Mouse (Mus musculus) macrophage (primary cell): ENCODE measurements around the gene Gm49388. TPM values are rescaled to one million over a fixed set of nuclear protein-coding genes. Genes with fewer than 3 reads are reported as not detected.

Source experiments
- H3K27ac ChIP-seq: fragments of 350-480 bp; formaldehyde crosslinking; 2 replicates; pipeline ENCODE4 v1.9.0; 2021
- H3K36me3 ChIP-seq: fragments of 350-480 bp; formaldehyde crosslinking; 2 replicates; pipeline ENCODE4 v1.9.0; 2021; ENCODE audit errors: inconsistent target
- H3K4me3 ChIP-seq: fragments of 350-480 bp; formaldehyde crosslinking; 2 replicates; pipeline ENCODE4 v1.9.0; 2021; ENCODE audit errors: inconsistent target
- H3K79me2 ChIP-seq: fragments of 350-480 bp; formaldehyde crosslinking; 2 replicates; pipeline ENCODE4 v1.9.0; 2021; ENCODE audit errors: inconsistent target
- WGBS: methylation state at CpG from one replicate; pipeline ENCODE4 v1.1.7; 2026; ENCODE audit warnings: inconsistent platforms; ENCODE audit not compliant: missing documents; 5-methylcytosine and 5-hydroxymethylcytosine counted together
- polyA plus RNA-seq: library from polyadenylated mRNA; stranded (reverse); fragments of 250-400 nt; gene quantifications from 3 replicates; pipeline ENCODE4 v1.2.4, GENCODE M21; 2018; ENCODE audit warnings: inconsistent platforms
- total RNA-seq, 78 experiments: library from RNA; depleted of rRNA; stranded (reverse); fragments of 250-400 nt; gene quantifications; 1 replicate in 9 of 78; 2 replicates in 24 of 78; 3 replicates in 43 of 78; 4 replicates in 2 of 78; pipeline ENCODE4 v1.2.4; 2018; ENCODE audit warnings: inconsistent platforms in 56 of 78

Gene Gm49388
- total RNA-seq (2018; cell fraction: chromatin; rRNA removed) = 10 to 100 TPM in 1 of 26 experiments, 1 to 10 TPM in 9, under 1 TPM in 4, not detected in 12; 0.47 to 11.1 (median 2.4) TPM
- 1 to 10 TPM in 24 of 26 experiments, under 1 TPM in 1, not detected in 1; 0.71 to 5.1 (median 2.8) TPM for total RNA-seq (2018; cell fraction: cytosol; rRNA removed)
- total RNA-seq (2018; cell fraction: nucleus; rRNA removed) = 1 to 10 TPM in 11 of 26 experiments, under 1 TPM in 1, not detected in 14; 0.84 to 8.0 (median 2.8) TPM
- polyA plus RNA-seq = 0.49 to 3.2 TPM (median 0.57 TPM) in 3 replicates

DNA sequence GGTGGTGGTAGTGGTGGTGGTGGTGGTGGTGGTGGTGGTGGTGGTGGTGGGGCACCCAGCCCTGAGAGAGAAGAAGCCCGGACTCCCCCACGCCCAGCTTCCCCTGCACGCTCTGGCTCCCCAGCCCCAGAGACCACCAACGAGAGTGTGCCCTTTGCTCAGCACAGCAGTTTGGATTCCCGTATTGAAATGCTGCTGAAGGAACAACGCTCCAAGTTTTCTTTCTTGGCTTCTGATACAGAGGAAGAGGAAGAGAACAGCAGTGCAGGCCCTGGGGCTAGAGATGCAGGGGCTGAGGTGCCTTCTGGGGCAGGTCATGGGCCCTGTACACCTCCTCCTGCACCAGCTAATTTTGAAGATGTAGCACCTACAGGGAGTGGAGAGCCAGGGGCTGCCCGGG, at the start of gene Gm49388:
Gm49388 (plus strand) TSS at position 301 of the 400 bp plus-strand sequence.
- H3K27ac ChIP-seq = no peak within 1 kb of the TSS
- 90% methylated on average over 7 of the region's 7 CpGs for WGBS
- H3K79me2 ChIP-seq = no peaks in the 10 kb centered on the region; the same call in 1 of the 2 replicates
- H3K36me3 ChIP-seq = peaks cover 93% of the 10 kb centered on the region
- H3K4me3 ChIP-seq = no peak within 1 kb of the TSS

DNA sequence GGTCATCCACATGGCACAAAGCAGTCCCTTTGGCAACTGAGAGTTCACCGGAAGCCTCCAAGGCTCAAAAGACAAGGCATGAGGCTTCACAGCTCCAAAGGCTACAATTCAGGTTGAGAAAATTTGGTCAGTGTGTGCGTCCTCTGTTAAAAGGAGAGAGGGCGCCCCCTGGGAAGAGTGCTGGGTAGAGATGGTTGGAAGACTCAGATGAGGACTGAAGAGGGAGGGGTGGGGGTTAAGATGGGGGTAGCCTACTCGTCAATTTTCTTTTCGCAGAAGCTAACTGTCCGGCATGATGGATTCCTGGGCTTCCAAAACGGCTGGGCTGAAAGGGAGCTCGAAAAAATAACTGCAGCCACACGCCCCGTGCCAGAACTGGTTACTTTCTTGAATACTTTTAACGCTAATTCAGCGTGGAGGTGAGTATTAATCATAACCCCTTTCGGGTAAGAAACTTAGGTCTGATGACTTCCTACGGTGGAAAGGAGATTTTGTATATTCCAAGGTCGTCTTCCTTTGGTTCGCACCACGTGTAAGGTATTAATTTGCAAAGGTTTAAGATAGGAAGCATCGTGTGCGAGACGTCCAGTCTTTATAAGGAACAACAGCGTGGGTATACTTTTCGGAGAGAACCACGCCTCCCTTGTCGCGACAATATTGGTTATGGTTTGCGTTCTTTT, 40.9 kb upstream of the Gm49388 start, which contains the start of gene Fbxl19:
Fbxl19 (plus strand) TSS at position 178 of the 680 bp plus-strand sequence.
- WGBS = 1% methylated on average over 23 of the region's 26 CpGs
- Histone ChIP-seq H3K36me3 (no peaks in the 10 kb centered on the region), H3K27ac (peak within 1 kb of the TSS; percentile 77), H3K4me3 (peak within 1 kb of the TSS; percentile 77), H3K79me2 (no peaks in the 10 kb centered on the region)

DNA sequence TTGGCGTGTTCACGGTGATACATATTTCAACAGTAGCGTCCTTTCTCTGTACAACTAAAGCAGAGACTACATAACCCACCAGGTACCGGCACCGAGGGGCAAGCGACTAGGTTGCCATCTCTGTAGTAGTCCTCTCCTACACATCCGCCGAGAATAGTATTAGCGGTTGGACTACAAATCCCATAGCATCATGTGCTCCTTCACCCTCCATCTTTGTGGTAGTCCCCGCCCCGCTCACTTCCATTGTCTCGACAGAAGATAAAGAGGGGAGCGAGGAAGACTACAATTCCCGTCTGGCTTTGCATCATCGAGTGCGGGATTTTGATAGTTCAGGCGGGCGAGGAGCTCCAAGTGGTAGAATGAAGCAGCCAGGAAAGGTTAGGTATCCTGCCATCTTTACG, 40.2 kb upstream of the Gm49388 start:
- Histone ChIP-seq H3K27ac (peak overlapping the region; percentile 77), H3K79me2 (no peaks in the 10 kb centered on the region), H3K4me3 (peak overlapping the region; percentile 77), H3K36me3 (peaks cover 6% of the 10 kb centered on the region; the same call in 1 of the 2 replicates)
- WGBS = 0% methylated on average over 19 of the region's 19 CpGs

DNA sequence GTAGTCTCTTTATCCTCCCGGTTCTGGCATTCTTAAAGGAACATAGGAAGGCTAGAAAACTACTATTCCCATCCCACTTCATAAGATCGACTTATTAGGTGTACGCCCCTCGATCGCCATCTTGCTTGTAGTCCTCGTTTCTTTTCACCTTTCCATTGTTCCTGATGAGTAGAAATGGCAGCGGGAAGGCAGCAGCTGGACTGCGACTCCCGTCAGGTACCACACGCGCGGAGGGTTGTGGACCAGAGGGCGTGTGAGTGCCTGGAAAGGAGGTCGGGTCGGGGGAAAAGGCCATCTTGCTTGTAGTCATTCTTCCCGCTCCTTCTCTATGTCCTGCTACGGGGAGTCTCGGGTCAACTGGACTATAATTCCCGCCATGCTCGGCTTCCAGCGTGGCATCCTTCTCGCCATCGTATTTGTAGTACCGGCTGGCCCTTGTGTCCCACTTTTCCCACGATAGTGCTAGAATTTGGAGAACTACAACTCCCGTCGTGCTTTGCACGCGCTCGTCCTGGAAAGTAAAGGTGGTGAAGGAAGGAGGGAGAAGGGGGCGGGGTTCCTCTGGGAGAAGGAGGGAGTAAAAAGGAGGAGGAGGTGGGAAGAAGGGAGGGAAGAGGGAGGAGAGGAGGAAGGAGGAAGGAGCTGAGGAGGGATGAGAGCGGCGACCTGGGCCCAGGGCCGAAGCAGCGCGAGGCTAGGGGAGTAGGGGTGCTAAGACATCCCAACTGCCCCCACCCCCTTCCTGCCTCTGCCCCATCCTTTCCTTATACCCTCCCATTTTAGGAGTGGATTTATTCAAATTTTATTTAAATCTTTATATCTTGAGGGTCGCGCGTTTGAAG, 39.5 kb upstream of the Gm49388 start:
- Histone ChIP-seq H3K27ac (peak overlapping the region; percentile 77), H3K79me2 (no peaks in the 10 kb centered on the region), H3K4me3 (peak overlapping the region; percentile 77), H3K36me3 (peaks cover 12% of the 10 kb centered on the region; the same call in 1 of the 2 replicates)
- under 1% methylated on average over 39 of the region's 39 CpGs for WGBS

DNA sequence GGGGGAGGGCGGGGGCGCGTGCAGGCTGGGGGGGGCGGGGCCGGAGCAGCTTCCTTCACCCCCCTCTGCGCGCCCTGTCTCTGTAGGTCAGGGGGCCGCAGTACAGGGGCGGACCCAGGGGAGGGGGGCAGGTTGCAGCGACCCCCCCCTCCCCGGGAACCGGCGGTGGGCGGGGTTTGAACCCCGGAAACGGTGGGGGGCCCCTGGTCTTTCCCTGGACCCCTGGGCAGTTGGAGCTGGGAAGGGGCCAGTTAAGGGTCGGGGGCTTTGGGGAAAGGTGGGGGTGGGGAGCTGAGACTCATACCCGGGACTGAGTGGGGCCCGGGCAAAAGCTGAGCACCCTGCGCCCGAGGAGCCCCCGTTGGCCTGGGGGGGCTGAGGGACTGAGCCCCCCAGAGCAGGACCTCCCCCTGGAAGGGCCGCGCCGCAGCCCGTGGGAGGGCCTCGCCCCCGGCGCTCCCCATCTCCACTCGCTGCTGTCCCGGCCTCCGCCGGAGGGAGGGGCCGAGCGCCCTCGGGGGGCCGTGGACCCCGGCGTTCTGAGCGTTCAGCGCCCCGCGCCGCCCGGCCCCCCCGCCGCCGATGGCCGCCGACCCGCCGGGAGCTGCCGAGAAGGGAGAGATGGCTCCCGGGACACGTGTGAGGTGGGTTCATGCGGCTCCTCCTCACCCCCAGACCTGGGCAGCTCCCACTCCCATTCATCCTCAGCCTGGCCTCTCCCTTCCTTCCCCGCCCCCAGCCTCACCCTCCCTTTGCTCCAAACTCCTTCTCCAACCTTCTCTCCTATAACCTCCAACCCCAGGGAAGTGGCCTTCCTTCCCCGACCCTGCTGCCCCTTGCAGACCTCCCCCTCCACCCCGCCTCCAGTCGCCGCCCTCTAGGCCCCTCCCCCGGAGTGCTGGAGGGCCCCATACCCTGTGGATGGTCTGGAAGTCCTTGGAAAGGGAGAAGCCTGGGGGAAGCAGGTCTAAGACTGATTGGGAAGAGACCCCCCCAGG, 38.6 kb upstream of the Gm49388 start:
- Histone ChIP-seq H3K79me2 (no peaks in the 10 kb centered on the region), H3K27ac (no peak overlapping the region), H3K36me3 (peaks cover 20% of the 10 kb centered on the region; the same call in 1 of the 2 replicates), H3K4me3 (peak overlapping the region; percentile 77)
- 6% methylated on average over 57 of the region's 62 CpGs for WGBS

DNA sequence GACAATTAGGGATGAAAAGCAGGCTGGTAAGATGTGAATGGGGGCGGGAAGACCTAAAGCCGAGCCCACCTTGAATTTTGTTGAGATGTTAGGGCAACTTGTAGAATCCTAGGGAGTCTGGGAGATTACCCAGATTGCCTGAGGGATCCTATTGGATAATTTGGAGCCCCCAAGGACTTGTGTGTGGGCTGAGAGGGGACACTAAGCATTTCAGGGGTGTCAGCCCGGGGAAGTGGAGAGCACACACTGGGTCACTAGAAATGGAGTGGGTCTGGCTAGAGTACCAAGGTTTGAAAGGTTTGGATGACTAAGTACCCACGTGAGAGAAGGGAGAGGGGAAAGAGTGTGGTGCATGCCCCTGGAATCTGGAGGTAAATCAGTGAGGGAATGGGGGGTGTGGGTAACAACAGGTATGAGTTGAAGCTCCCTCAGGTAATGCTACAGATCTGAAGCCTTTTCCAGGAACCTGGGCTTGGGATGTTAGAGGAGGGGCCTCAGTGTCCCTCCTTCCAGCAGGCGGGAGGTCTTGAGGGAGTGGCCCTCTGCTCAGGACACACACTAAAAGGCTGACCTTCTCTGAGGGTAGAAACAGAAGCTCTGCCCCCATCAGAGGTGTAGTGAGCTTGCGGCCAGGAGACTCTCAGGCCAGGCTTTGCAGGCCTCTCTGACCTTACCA, 37.7 kb upstream of the Gm49388 start:
- peaks cover 21% of the 10 kb centered on the region; the same call in 1 of the 2 replicates for H3K36me3 ChIP-seq
- WGBS = 92% methylated on average over 6 of the region's 6 CpGs
- H3K27ac ChIP-seq = no peak overlapping the region
- H3K79me2 ChIP-seq = no peaks in the 10 kb centered on the region
- no peak overlapping the region for H3K4me3 ChIP-seq

DNA sequence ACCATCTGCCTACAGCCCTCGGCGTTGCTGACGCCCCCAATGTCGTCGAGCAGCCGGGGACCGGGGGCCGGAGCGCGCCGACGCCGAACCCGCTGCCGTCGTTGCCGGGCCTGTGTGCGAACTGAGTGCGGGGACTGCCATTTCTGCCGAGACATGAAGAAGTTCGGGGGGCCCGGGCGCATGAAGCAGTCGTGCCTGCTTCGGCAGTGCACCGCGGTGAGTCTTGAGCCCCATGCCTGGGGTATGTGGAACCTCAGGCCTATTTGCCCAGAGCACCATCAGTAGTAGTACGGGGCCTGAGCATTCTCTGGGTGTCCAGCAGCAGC, 37.2 kb upstream of the Gm49388 start:
- peaks cover 21% of the 10 kb centered on the region; the same call in 1 of the 2 replicates for H3K36me3 ChIP-seq
- H3K27ac ChIP-seq = no peak overlapping the region
- H3K79me2 ChIP-seq = no peaks in the 10 kb centered on the region
- 87% methylated on average over 19 of the region's 28 CpGs for WGBS
- no peak overlapping the region for H3K4me3 ChIP-seq

DNA sequence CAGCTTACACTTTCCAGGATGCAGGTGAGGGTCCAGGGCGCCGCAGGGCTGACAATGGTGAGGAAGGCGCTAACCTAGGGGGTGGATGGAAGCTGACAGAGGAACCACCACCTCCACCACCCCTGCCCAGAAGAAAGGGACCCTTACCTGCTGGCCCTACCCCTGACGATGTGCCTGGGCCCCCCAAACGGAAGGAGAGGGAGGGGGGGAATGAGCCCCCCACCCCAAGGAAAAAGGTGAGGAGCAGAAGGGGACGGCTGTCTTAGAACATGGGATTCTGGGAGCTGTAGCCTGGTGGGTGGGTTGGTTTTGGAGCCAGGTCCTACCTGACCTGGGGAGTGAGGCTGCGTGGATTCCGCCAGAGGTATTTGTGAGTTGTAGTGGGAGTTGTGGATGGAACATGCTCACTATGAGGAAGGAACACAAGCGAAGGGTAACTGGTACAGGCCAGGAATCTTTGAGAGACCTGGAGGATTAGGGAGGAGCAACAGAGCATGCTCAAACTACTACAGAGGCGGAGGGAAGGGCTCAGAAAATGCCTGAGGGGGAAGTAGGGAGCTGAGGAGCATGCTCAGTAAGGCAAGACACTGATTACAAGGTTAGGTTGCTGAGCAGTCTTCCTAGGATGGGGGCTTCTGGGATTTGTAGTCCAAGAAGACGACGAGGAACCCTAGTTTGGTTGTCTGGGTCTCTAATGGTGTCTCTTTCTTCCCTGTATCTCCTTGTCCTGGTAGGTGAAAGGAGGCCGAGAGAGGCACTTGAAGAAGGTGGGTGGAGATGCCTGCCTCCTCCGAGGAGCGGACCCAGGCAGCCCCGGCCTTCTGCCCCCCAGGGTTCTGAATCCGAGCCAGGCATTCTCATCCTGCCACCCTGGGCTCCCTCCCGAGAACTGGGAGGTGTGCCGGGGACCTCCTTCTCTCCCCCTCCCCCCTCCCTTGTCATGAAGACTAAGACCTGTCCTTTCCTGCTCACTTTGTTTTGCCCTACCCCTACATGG, 35.0 kb upstream of the Gm49388 start:
- Histone ChIP-seq H3K4me3 (no peak overlapping the region), H3K36me3 (peaks cover 36% of the 10 kb centered on the region; the same call in 1 of the 2 replicates), H3K79me2 (no peaks in the 10 kb centered on the region), H3K27ac (no peak overlapping the region)
- 89% methylated on average over 18 of the region's 19 CpGs for WGBS

DNA sequence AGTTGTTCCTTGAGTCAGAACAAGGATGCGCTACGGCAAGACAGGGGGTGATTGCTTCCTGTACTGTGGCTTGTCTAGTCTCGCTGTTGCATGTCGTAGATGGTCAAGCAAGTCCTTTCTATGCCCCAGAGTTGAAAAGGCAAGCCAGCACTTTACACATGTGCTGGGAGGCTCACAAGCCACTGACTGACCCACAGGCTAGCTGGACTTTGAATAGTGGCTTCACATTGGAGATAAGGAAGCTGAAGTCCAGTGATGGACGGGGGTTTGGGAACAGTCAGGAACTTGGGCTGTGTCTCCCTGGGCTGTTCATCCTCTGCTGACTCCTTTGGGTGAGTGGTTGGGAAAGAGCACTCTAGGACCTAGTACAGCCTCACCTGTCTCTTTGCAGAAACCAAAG, 33.8 kb upstream of the Gm49388 start:
- Histone ChIP-seq H3K36me3 (peaks cover 36% of the 10 kb centered on the region; the same call in 1 of the 2 replicates), H3K27ac (no peak overlapping the region), H3K4me3 (no peak overlapping the region), H3K79me2 (no peaks in the 10 kb centered on the region)
- 96% methylated on average over 5 of the region's 5 CpGs for WGBS

DNA sequence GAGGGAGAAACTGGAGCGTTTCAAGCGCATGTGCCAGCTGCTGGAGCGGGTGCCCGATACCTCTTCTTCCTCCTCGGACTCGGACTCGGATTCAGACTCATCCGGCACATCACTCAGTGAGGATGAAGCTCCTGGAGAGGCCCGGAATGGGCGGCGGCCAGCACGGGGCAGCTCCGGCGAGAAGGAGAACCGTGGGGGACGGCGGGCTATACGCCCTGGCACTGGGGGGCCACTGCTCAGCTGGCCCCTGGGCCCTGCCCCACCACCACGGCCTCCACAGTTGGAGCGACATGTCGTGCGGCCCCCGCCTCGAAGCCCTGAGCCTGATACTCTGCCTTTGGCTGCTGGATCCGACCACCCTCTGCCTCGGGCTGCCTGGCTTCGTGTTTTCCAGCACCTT, 33.3 kb upstream of the Gm49388 start:
- no peak overlapping the region for H3K4me3 ChIP-seq
- 93% methylated on average over 26 of the region's 27 CpGs for WGBS
- H3K27ac ChIP-seq = no peak overlapping the region
- H3K36me3 ChIP-seq = peaks cover 36% of the 10 kb centered on the region; the same call in 1 of the 2 replicates
- H3K79me2 ChIP-seq = no peaks in the 10 kb centered on the region

DNA sequence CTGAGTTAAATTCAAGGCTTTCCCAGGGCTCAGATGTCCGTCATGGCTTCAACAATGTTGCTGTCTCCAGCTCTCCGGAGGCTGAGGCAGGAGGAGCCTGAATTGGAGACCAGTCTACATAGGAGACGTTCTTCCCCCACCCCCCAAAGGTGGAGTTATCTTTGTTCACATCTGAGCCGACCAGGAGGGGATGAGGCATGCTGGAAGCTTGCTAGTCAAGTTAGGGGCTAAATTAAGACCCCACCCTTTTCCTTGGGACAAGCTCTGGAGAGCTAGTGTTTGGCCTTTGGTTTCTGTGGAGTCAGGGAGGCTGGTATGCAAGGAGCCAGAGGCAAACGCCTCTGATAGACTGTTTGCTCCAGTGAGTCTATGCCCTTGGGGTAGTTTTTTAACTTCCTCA, 32.2 kb upstream of the Gm49388 start:
- no peaks in the 10 kb centered on the region for H3K79me2 ChIP-seq
- 82% methylated on average over 4 of the region's 5 CpGs for WGBS
- H3K27ac ChIP-seq = no peak overlapping the region
- peaks cover 36% of the 10 kb centered on the region; the same call in 1 of the 2 replicates for H3K36me3 ChIP-seq
- no peak overlapping the region for H3K4me3 ChIP-seq

DNA sequence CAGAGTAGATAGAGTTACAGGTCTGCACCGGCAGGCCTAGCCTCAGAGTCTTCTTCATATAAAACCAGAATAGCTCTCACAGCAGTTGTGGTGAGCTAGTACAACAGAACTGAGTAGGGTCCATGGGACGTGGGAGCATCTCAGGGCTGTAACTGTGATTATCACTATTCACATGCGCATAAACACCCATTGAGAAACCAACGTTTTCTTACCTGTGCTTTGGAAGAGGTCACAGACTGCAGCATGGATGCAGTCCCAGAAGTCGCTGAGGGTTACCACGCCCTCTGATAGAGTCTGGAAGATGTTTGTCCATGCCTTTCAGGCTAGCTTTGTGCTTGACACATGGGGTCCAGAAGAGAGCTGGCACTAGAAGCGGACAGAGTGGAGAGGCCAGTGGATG, 31.7 kb upstream of the Gm49388 start:
- Histone ChIP-seq H3K79me2 (no peaks in the 10 kb centered on the region), H3K27ac (no peak overlapping the region), H3K36me3 (peaks cover 36% of the 10 kb centered on the region; the same call in 1 of the 2 replicates), H3K4me3 (no peak overlapping the region)
- WGBS = 91% methylated on average over 7 of the region's 7 CpGs
